Mouse (Mus musculus): ENCODE results near the gene Ttc22.

Ttc22 gene

DNA sequence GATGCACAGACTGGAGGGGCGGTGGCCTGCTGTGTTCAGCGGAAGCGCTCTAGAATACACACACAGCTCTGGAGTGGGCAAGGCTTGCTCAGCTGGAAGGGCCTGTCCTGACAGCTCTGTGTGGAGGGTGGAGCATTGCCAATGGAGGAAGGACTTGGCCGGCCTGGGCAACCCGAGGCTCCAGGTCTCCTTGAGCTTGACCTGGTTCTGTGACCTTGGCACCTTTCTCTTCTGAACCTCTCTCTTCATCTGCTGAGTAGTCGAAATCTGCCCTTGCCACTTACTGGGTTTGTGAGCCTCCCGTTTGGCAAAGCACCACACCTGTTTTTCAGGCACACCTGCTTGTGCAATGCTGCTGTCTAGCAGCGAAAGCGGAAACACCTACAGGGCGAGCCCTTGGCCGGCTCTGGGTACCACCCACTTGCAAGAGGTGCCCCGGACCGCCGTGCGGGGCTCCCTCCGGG is at the start of gene Ttc22:
Gene Ttc22 (plus strand): TSS at position 403 of the 464 bp plus-strand sequence.
- no peak for DNase-seq (ENCODE audit: low spot score in 2 of 2)

DNA sequence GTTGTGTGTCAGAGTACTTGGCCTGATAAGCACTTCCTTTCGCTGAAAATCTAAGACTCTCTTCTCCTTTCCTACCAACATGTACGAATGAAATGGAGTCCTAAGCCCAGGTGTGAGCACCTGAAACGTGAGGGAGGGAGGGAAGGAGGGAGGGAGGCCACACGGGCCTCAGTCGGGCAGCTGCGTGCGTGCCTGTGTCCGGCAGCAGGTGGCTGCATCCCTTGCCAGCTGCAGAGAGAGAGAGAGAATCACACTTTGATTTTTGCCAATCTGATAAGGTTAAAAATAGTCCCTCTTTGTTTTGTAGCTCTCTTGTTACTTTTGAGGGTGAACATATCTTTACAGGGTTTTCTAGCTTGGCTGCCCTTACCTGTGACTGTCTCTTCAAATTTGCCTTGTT is 47.2 kb upstream of the Ttc22 start:
- DNase-seq (ENCODE audit: low spot score in 2 of 2): no peak

DNA sequence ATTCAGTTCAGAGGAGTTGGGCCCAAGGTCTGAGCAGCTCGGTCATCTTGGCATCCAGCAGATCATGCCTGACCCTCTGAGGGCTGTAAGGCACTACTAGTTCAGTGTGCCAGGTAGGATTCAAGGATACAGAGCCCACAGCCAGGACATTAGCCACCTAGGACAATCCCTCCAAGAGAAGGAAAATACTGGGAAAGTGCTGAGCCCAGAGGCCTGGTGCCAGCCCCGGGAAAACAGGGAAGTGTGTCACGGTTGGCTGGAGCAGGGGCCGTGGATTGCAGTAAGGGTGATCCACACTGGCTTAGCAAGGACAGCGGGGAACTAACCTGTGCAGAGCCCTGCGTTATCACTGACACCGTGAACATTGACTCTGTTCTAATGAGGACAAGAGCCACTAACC is 44.7 kb upstream of the Ttc22 start:
- no peak for DNase-seq (ENCODE audit: low spot score in 2 of 2)

DNA sequence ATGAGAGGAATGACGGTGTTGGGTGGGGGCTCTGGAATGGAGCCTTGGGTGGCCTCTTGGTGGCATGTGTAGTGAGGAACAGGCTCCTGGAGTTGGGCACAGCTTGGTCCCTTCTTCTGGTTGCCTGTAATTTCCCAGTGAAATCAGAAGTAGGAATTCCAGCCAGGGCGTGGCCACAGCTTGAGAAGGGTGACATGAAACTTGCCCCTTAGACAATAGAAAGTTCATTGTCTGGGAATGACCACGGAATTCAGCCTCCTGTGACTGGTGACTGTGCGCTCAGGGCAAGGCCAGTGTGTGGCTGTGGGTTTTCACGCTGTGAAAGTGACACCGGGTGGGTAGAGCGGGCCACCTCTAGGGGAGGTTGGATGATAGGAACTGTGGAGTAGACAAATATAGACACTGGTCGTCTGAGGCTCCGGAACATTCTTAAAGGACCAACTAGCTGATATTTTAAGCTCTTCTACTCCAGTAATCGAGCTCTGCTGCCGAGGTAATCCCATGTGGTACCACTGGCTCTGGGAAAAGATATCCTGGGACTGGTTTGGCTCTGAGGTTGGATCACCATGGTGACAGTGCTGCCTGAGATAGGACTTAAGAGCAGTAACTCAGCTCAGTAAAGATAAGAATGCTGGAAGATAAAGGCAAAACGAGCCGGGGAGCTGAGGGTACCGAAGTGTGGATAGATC is 40.9 kb upstream of the Ttc22 start:
- DNase-seq (ENCODE audit: low spot score in 2 of 2): no peak

DNA sequence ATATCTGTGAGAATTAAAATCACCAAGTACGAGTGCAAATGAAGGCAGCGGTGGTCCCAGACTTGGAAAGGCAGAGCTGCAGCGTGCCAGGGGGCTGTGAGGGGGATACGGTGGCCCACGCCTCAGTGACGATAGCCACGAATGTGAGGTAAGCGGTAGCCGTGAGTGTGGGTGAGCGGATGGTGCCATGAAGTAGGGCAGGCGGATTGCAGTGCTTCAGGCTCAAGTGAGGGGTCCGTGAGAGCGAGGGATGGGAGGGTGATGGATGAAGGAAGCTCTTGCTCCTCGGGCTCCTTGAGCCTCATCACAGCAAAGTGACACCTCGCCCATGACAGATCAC is 40.4 kb upstream of the Ttc22 start:
- no peak for DNase-seq (ENCODE audit: low spot score in 2 of 2)

DNA sequence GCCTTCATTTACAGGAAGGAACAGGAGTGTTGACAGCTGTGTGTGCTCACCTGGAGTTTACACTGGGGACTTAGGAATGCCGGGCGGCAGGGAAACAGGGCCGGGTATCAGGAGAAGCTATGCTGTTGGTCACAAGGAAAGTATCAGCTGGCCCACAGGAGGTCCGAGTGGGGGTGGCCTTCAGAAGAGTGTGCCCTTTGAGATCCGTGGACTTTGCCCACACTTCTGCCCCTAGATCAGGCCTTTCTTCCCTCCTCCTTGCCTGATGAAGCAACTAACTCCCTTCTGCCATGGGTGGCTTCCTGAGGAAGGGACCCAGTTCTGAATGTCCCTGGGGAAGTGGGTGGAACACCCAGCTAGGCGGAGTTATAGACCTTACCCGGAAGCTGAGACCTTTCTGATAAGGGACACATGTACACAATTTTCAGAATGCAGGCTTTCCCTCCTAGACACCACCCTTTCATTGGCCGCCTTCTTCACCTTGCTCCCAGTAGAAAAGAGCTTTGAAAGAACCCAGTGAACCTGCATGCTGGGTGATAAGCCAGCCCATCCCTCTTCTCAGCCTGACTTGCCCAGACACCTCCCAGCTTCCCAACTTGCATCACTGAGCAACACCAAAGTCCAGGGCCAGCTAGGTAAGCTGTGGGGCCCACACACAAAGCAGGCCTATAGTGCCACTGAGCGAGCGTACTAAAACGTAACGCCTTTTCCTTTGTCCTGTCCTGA is 39.6 kb upstream of the Ttc22 start:
- no peak for DNase-seq (ENCODE audit: low spot score in 2 of 2)

DNA sequence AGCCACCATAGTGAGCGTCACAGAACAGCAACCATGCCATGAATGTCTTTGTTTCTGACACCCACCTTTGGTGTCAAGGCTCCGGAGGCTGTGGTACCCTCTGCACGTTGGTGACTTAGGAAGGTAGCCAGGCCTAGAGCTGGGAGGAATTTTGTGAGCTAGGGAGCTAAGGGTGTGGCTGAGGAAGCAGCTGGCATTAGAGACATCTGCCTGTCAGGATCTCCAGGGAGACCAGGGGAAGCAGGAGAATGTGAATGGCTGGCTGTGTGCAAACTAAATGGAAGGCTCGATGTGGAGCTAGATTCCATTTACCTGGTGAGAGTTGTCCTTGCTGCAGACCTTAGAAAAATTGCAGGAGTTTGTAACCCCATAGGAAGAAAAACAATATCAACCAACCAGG is 37.6 kb upstream of the Ttc22 start:
- no peak for DNase-seq (ENCODE audit: low spot score in 2 of 2)

DNA sequence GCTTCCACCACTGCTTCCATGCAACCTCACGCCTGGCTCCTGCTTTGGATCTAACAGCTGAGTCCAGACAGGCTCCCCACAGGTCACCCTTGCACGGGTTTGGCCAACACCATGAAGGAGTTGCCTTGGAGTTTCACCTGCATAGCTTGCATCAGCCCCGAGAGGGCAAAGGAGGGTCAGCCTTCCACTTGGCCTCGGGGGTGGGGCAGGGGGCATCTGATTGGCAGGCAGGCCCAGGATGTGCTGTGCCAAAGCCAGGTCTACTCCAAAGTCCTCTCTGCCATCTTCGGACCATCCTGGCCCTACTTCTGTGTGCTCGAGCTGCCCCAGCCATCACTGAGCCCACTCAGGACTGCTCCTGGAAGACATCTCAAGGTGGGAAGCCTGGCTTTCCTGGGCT is 35.2 kb upstream of the Ttc22 start:
- DNase-seq (ENCODE audit: low spot score in 2 of 2): no peak

DNA sequence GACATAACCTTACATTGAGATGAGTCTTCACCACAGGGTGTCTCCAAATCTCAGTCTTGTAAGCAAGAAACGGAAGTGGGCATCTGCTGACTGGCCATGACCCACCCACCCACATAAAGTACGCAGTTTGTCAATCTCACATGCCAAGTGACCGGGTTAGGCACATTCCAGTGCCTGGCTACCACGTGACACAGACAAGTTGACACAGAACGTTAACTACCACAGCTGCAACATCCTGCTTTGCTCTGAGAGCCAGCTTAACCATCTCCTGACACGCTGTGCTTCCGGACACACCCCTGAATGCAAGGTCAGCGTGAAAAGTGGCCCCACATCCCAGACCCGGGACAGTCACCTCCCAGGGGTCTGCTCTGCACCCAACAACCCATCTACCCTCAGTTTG is 32.1 kb upstream of the Ttc22 start:
- DNase-seq (ENCODE audit: low spot score in 2 of 2): no peak

DNA sequence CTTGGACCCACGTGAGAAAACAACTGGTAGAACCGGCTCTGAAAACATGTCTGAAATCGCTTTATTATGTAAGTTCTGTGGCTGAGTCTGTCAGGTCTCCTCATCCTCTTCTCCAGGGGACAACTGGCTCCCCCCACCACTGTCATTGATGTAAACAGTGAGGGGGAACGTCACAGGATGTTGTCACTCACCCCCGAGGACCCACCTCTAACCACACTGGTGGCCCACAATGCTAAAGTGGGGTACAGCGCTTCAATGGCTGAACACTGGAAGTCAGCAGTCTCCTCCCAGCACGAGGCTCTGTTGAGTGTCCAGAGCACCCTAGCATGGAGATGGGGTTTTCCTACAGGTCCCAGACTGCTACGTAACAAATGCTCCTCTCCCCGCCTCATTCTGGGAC is 31.4 kb upstream of the Ttc22 start:
- no peak for DNase-seq (ENCODE audit: low spot score in 2 of 2)

DNA sequence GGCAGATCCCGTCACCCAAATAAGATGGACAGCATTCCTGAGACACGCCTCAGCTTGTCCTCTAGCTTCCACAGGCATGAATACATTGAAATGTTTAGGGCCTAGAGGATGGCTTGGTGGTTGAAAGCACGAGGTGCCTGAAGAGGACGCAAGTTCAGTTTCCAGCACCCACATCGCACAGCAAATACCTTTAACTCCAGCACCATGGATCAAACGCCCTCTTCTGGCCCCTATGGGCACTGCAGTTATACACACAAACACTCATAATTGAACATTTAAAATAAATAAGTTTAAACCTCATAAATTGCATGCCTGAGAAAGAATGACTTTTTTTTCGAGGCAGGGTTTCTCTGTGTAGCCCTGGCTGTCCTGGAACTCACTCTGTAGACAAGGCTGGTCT is 28.6 kb upstream of the Ttc22 start:
- DNase-seq (ENCODE audit: low spot score in 2 of 2): no peak

DNA sequence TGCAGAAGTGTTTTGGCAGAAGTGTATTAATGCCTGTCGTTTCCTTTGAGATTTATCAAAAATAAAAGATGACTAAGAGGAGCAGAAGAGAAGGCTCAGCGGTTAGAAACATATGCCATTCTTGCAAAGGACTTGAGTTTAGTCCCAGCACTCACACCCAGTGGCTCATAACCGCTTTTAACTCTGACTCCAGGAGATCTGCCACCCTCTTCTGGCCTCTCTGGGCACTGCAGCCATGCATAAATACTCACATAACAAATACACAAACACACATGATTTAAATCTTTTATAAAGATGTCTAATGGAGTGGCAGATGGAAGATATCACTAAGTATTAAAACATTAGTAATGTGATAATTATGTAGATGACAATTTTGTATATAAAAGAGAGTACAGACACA is 26.0 kb upstream of the Ttc22 start:
- no peak for DNase-seq (ENCODE audit: low spot score in 2 of 2)

DNA sequence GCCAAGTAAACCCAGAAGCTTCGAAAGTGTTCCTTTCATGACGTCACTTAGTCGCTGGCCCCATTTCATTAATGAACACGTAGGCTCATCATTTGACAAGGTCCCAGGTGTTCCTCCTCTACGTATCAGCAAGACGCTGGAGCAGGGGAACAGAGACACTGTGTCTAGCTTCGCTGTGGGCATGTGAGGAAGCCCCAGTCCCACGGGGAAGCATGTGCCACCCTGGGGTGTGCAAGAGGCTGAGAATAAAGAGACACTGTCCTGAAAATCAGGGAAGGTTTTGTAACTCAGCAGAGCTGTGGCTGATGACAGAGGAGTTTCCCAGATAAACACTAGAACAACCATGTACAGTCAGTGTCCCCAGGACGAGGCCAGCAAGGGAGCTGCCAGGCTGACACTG is 25.2 kb upstream of the Ttc22 start:
- no peak for DNase-seq (ENCODE audit: low spot score in 2 of 2)

DNA sequence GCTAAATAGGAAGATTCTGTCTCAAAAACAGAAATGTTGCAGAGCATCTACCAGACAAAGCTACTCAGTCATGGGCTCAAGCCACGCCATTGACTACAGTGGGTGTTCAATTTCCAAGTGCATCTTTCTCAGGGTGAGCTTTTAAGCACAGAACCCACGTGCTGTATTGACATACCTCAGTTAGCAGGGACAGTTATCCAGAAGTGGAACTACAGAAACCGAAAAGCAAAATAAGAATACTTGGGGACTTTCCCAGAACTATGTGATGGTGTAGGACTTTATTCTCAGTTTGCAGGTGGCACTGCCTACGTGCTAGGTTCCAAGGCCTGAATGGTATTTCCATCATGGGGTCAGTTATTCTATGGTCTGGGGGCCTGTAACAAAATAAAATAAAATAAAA is 24.5 kb upstream of the Ttc22 start:
- DNase-seq (ENCODE audit: low spot score in 2 of 2): no peak

DNA sequence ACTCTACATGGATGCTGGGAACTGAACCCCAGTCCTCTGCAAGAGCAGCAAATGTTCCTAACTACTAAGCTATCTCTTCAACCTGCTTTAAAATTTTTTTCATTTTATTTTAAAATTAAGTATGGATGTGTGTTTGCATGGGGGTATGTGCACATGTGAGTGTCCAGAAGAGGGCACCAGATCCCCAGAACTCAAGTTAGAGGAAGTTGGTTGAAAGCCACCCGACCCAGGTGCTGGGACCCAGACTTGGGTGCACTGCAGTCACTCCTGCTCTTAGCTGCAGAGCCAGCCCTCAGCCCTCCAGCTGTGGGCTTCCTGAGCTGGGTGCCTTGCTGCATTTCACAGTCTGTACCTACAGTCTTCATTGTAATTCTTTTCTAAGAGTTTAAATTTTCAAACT is 22.8 kb upstream of the Ttc22 start:
- no peak for DNase-seq (ENCODE audit: low spot score in 2 of 2)

DNA sequence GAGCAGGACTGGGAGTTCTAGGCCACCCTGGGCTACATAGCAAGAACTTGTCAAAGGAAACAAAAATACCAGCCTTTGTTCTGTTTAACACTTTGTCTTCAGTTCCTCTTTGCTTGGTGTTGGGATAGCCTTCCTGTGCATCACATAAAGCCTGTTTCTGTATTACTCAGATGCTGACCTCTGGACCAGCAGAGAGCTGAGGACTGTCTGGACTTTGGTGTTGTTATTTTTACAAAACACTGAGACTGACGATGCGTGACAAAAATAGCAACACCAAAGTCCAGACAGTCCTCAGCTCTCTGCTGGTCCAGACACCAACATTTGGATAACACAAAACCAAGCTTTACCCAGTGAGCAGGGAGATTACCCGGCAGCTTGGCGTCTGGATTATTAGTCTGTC is 21.5 kb upstream of the Ttc22 start:
- DNase-seq (ENCODE audit: low spot score in 2 of 2): no peak

DNA sequence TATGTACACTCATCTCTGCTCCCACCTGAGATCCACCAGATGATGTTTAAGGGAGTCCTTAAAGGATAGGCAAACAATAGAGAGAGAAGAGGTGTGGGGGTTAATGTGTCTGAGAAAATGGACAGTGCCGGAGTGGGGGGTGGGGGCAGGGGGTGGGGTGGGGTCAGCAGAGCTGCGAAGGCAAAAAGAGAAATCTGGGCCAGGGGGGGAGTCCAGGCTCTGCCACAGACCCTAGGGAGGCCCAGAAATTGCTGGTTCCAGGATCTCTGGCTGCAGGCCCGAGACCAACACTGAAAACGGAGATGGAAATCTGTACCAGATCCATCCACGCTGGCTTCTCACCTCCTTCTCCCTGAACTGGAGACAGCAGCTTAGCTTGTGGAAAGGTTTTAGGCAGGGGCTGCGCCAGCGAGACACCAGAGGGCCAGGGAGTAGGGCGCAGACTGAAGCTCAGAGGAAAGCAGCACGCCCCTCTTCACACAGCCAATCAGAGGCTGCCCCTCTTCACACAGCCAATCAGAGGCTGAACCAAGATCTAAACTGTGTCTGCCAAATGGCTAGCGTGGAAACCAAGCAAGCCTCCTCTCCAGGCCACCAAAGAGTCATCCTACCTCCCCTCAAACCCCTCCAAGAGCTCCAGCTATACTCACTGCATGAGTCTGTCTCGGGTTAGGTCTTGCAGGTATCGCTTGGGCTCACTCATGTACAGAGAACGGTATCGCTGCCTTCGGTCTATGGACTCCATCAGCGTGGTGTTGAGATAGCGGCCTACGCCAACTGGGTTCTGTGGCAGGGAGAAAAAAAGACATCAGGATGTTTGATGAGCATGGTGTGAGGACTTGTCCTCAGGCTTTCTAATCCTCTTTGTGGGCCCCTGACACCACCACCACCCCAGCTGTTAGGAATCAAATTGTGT is 15.3 kb upstream of the Ttc22 start:
- DNase-seq (ENCODE audit: low spot score in 2 of 2): no peak

DNA sequence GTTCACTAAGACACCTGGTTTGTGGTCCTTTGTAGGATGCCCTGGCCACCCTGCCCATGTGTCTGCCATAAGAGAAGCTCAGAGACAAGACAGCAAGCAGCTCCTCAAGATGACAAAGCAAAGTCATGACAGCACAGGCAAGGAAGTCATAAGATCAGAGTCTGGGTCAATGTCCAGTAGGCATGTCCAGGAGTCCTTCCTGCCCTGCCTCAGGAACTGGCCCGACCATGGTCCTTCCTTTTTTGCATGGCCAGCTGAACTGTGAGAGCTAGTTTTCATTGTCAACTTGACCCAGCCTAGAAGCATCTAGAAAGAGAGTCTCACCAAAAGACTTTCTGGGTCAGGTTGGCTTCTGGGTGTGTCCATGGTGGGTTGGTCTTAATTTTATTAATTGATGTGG is 14.3 kb upstream of the Ttc22 start:
- no peak for DNase-seq (ENCODE audit: low spot score in 2 of 2)

DNA sequence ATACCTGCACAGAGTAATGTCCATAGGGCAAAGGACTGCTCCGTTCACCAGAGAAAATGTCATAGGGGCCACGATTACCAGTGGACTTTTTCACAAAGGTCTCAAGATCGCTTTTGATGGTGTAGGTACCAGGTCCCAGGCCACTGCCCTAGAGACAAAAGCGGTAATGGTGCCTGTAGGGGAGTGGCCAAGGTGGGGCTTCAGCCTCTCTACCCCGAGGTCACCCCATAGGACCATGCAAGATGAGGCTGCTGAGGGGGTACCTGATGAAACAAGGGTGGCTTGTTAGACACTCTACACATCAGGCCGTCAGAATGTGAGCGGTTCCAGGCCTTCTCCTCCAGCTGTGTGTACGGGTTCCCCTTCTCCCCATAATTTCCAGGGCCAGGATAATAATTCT is 9.1 kb upstream of the Ttc22 start:
- DNase-seq (ENCODE audit: low spot score in 2 of 2): no peak

DNA sequence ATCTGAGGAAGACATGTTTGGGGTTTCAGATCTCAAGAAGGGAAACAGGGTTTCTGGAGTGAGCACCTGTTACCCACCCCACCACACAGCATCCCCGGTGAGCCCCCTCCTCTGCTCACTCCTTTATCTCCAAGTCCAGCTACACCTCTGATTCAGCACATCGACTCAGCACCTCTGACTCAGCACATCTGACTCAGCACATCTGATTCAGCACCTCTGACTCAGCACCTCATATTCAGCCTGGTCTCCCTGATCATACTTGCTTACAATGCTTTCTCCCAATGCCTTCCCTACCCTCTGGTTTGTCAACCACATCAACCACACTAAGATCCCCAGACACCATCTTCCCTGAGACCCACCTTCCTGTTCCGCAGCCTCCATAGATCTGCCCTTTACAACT is 8.7 kb upstream of the Ttc22 start:
- DNase-seq (ENCODE audit: low spot score in 2 of 2): no peak

DNA sequence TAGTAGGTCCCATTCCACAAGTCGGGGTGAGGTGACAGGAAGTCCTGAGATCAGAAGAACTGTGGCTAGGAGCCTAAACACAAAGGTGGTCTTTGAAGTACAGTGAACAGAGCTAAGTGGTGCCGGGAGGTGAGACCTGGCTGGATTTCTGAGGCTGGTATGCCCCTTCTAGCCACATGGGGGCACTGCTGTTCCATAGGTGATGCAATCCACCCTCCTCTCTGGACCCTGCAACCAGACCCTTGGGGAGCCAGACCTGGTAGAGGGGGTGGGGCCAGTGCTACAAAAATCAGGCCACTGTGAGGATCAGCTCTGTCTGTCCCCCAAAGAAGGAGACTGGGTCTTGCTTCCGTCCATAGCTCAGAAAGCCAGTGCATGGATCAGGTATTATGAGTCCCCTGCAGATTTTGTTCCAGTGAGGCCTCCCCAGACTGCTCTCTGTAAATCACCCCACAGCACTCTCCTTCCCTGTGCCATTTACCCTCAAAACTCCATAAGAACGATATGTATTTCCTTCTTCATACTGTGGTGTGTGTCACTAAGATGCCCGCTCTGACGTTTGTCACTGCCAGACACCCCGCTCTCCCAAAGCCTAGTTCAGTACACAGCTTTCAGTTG is 7.9 kb upstream of the Ttc22 start:
- peak; percentile 58 to 77 for DNase-seq (ENCODE audit: low spot score in 2 of 2)

DNA sequence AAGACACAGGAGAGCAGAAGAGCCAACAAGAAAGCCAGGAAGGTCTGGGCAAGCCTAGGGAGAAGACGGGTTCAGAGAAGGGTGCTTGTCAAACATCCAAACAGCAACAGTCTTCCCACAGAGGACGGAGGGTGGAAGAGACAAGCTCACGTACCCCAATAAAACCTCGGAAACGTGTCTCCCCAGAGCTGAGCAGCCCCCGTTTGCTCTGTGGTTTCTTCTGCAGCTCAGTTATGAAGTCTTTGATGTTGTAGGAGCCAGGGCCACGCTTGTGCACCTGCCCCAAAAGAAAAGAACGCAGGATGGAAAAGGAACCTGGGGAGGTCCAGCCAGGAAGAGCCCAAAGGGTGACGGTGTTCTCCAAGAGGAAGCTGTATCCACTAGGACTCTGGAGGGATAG is 7.4 kb upstream of the Ttc22 start:
- DNase-seq (ENCODE audit: low spot score in 2 of 2): no peak

Measured in frontal cortex, postnatal 14 days (tissue).